Mouse (Mus musculus) adrenal gland, adult 2 months (tissue): ENCODE results near the gene Btc. TPM values are rescaled to one million over a fixed set of nuclear protein-coding genes. Genes with fewer than 3 reads are reported as not detected.

ENCODE experiments used
- DNase-seq: peaks from one replicate; pipeline ENCODE4 v3.0.0; 2021
- long read RNA-seq: library from polyadenylated mRNA; stranded (forward); transcript quantifications from one replicate; pipeline ENCODE4 v2.0.0, GENCODE M21; 2021
- polyA plus RNA-seq: library from polyadenylated mRNA; depleted of rRNA; stranded (reverse); fragments of >200 nt; gene quantifications from 2 replicates; pipeline ENCODE4 v1.2.3, GENCODE M21; 2012; rRNA removed
- total RNA-seq, 2 experiments: library from RNA; stranded (reverse); gene quantifications; 2 replicates each; pipeline ENCODE4 v1.2.3; 2021

Gene Btc
- 1 to 10 TPM; 1.5 to 1.9 TPM for total RNA-seq
- polyA plus RNA-seq, result 0.30 and 0.87 TPM in 2 replicates
- long read RNA-seq, result 0 reads

GRCm38 (mm10) chr5:91402339-91403211 is at the start of gene Btc:
Btc (minus strand) TSS chr5:91402994.
- peak; percentile 72 for DNase-seq

- no peak for DNase-seq
Observed at GRCm38 (mm10) chr5:91444981-91445517, 42.3 kb upstream of the Btc start.

GRCm38 (mm10) chr5:91436563-91436962 is 33.8 kb upstream of the Btc start:
- no peak for DNase-seq

- DNase-seq, result no peak
Observed at GRCm38 (mm10) chr5:91434723-91435658, 32.2 kb upstream of the Btc start.

- no peak for DNase-seq
Observed at GRCm38 (mm10) chr5:91428547-91428946, 25.8 kb upstream of the Btc start.

- no peak for DNase-seq
Observed at GRCm38 (mm10) chr5:91413814-91414213, 11.0 kb upstream of the Btc start.

- DNase-seq, result no peak
Observed at GRCm38 (mm10) chr5:91404263-91404662, 1.5 kb upstream of the Btc start.

GRCm38 (mm10) chr5:91403281-91403680 is 487 bp upstream of the Btc start:
- no peak for DNase-seq

GRCm38 (mm10) chr5:91400493-91401096 is 2.2 kb downstream of the Btc start:
- no peak for DNase-seq

- no peak for DNase-seq
Observed at GRCm38 (mm10) chr5:91375467-91375866, 27.3 kb downstream of the Btc start.

- DNase-seq, result no peak
Observed at GRCm38 (mm10) chr5:91368061-91368565, 34.7 kb downstream of the Btc start.

- no peak for DNase-seq
Observed at GRCm38 (mm10) chr5:91366925-91367324, 35.9 kb downstream of the Btc start.

GRCm38 (mm10) chr5:91363274-91363991 is 39.4 kb downstream of the Btc start:
- DNase-seq, result no peak

- DNase-seq, result no peak
Observed at GRCm38 (mm10) chr5:91352645-91353044, 50.1 kb downstream of the Btc start.

GRCm38 (mm10) chr5:91345681-91346080 is 57.1 kb downstream of the Btc start:
- no peak for DNase-seq

GRCm38 (mm10) chr5:91345064-91345463 is 57.7 kb downstream of the Btc start:
- DNase-seq, result no peak

- no peak for DNase-seq
Observed at GRCm38 (mm10) chr5:91341981-91342760, 60.6 kb downstream of the Btc start.

- no peak for DNase-seq
Observed at GRCm38 (mm10) chr5:91334227-91334626, 68.6 kb downstream of the Btc start.

GRCm38 (mm10) chr5:91332079-91332865 is 70.5 kb downstream of the Btc start:
- no peak for DNase-seq
